Mouse (Mus musculus) adrenal gland, adult 2 months (tissue): ENCODE measurements around the gene Fmo2. TPM values are rescaled to one million over a fixed set of nuclear protein-coding genes. Genes with fewer than 3 reads are reported as not detected.

Experiments
- DNase-seq: peaks from one replicate; pipeline ENCODE4 v3.0.0; 2021
- polyA plus RNA-seq: library from polyadenylated mRNA; depleted of rRNA; stranded (reverse); fragments of >200 nt; gene quantifications from 2 replicates; pipeline ENCODE4 v1.2.3, GENCODE M21; 2012
- total RNA-seq, 2 experiments: library from RNA; stranded (reverse); gene quantifications; 2 replicates each; pipeline ENCODE4 v1.2.3; 2021

Fmo2 gene
- total and polyA plus RNA-seq, 3 experiments: 2.4 to 72.3 (median 45.6) TPM

- peak; percentile 38 for DNase-seq
Observed at GRCm38 (mm10) chr1:162891980-162892451, 6.5 kb downstream of the Fmo2 start.

- DNase-seq: no peak
Observed at GRCm38 (mm10) chr1:162888646-162889045, 9.9 kb downstream of the Fmo2 start.

GRCm38 (mm10) chr1:162887644-162888043 lies 10.9 kb downstream of the Fmo2 start:
- no peak for DNase-seq

DNA sequence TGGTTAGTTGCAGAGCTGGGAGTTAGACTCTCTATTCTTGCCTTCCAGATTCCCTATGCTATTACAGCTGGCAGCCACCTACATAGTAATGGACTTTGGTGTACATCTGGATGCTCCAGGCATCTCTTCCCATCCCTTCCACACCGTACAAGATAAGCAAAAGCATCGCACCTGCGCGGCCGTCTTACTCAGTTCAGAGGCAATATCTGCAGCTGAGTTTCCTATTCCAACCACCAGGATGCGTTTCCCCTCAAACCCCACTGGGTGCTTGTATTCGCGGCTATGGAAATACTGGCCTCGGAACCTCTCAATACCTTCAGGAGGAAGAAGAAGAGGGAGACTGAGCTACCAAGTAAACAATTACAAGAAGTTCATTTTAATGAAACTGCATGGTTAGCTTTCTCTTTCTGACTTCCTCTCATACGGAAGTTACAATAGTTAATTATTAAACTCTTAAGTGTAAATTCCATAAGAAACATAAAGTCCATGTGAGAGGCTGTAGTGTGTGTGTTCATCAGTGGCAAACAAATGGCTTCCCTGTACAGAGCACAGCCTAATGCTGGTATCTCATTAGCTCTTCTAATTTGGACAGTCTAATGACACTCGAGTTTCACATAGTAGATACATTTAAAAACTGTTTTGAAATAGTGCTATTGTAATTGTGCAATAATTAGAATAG lies 12.2 kb downstream of the Fmo2 start:
- no peak for DNase-seq

DNA sequence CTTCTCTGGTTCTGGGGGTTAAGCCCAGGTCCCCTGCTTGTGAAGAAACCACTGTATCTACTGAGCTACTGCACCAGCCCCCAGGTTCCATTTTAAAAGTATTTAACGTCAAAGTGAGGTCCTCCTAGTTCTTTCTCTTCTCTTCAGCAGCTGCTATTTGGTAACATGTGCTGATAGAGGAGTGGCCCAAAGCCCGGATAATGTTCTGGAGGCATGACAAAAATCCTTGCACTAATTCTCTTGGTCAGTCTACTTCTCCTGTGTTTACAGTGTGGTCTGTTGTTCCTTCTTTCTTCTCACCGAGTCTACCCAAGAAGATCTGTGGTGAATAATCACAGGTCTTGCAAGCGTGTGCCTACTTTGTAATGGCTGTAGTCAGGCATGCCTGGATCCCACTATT lies 15.8 kb downstream of the Fmo2 start:
- DNase-seq: no peak

DNA sequence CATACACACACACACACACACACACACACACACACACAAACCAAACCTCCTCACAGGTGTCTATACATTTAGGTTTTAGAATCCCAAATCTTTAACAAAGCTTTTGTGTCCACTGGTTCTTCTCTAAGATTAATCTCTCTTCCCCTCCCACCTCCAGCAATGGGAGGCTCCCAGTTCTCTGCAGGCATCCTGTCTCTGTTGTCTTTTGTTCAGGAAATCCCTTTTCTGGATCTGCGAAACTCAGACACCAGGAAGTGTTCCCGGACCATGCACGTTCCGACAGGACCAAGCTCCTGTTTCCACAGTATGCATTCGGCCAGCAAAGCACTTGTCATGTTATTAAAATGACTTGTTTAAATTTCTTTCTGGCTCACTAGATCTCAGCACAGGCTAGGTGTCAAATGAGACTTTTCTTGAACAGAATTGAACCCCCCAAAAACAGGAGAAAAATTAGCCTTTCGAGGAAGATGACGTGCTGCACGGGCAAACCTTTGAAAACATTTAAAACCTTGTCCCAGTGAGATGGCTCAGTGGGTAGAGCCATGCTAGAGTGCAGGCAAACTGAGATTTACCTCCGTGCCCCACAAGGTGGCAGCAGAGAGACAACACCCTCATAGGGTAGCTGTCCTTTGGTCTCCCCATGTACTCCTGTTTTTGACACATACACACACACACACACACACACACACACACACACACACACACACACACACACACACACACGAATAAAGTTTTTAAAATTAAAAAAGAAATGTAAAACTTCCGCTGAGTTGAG lies 18.7 kb downstream of the Fmo2 start:
- DNase-seq: peak; percentile 68

GRCm38 (mm10) chr1:162875091-162875490 lies 23.4 kb downstream of the Fmo2 start:
- DNase-seq: no peak

GRCm38 (mm10) chr1:162871701-162872311 lies 26.7 kb downstream of the Fmo2 start:
- DNase-seq: peak; percentile 50

DNA sequence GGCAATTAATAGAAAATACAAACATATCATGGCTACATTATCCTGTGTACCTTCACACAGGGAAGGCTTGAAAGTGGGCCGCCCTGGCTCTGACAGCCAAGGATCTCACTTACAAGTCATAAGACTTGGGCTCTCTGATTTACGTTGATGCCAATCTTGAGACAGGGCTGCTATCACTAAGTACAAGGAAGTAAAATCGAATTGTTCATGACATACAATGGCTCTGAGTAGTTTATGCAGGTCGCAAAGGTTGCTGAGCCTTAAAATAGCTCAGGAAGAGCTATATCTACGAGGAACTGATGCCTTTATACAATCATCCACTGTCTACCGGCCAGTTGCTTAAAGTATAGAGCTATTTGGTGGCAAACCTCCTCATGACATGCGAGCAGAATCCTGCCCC lies 27.5 kb downstream of the Fmo2 start:
- DNase-seq: no peak

DNA sequence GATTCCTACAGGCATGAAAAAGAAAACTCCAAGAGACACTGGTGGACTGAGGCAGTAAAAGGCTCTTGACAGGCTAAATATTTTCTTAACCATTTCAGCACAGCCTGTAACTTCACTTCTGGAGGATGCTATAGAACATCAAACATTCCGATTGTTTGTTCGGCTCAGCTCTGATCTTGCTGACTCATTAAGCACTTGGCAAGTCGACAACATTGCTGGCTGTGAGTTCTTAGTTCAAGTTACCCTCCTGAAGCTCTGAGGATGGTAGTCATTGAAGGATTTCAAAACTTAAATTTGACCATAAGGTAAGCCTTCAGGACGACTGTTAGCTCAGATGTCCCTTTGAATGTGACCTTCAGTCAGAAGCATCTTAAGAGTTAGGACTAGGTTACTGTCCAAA lies 31.1 kb downstream of the Fmo2 start:
- no peak for DNase-seq

DNA sequence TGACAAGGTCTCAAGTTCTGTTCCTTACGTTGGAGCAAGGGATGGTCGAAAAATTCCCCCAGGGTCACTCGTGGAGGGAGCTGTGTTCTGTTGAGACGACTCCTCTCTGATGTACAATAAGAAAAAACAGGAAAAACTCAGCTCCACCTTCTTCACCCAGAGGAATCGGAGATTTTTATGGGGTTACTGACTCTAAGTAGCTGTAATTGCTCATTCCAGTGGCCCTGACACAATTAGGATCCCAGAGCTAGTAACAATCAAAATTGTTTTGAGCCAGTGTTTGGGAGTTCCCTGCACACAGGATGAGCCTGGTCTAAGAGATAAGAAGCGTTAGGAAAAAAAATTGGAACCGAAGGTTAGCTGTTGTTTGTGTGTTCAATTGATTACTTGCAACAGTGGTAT lies 32.2 kb downstream of the Fmo2 start, which contains the start of gene Fmo1:
Gene Fmo1, minus strand, starts transcription at position 331 of the 402 bp plus-strand sequence.
- peak; percentile 59 for DNase-seq

DNA sequence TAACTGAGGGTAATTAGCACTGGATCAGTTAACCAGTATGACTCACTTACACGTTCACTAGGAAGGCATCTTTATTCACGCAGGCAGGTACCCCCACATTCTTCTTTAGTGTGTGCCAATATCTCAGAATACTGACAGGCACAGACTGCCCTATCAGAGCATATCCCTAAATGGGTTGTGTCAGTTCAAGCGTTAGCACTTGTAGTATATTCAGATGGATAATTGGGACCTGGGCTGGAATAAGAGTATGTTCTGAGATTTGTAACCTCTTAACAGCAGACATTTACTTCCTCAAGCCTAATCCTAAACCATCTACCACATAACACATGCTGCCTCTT lies 33.1 kb downstream of the Fmo2 start:
- no peak for DNase-seq

- DNase-seq: peak; percentile 58
Observed at GRCm38 (mm10) chr1:162864816-162865492, 33.6 kb downstream of the Fmo2 start.

GRCm38 (mm10) chr1:162864279-162864678 lies 34.2 kb downstream of the Fmo2 start:
- DNase-seq: no peak

DNA sequence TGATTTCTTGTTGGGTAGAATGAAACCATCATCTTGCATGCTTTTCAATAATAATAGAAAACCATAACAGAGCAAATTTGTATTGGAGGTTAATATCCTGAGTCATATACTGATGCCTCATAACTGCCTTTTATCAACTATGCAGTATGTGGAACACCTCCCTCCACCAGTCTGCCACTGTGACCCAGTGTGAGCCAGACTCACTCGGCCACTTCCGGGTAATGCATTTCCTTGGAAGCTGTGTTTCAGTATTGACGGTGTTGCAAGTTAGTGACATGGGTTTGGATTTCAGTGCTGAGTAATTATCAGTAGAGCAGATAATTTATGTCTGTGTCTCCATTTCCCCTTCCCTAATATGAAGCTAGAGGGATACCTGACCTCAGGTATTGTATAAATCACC lies 34.9 kb downstream of the Fmo2 start:
- DNase-seq: peak; percentile 56

GRCm38 (mm10) chr1:162862328-162862727 lies 36.2 kb downstream of the Fmo2 start:
- DNase-seq: no peak

- DNase-seq: peak; percentile 56
Observed at GRCm38 (mm10) chr1:162859996-162860605, 38.4 kb downstream of the Fmo2 start.

DNA sequence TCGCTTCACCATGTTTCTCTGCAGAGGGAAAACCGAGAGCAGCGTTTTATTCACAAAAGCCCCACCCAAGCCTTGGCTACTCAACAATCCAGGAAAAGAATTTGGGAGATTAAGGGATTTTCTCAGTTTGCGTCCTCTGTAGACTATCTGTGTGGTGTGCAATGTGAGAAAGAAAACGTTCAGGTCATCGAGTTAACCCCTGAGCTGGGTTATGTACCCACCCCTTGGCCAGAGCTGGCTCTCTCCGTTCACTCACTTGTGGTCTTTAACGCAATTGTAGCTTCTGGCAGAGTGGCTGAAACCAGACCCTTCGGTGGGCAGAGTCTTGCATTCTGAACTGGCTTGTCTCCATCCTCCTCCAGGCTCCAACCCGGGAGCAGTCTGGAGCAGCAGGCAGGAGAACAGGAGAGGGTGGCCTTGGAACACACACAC lies 39.0 kb downstream of the Fmo2 start:
- DNase-seq: no peak

DNA sequence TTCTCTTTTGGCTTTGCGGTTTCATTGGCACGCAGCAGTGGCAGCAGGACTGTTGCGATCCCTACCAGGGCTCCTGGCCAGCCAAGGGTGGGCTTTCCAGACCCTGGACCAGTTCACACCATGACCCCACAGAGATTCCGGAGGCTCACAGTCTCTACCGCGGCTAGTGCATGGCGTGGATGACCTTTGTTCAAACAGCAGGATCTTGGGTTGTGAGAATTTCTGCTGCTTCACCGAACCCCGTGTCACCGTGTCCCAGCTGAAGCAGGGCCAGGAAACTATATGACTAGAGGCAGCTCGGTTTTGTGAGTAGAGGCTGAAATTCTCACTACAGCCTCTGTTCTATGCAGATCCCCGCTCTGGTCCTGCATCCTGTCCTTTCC lies 39.8 kb downstream of the Fmo2 start:
- DNase-seq: no peak

DNA sequence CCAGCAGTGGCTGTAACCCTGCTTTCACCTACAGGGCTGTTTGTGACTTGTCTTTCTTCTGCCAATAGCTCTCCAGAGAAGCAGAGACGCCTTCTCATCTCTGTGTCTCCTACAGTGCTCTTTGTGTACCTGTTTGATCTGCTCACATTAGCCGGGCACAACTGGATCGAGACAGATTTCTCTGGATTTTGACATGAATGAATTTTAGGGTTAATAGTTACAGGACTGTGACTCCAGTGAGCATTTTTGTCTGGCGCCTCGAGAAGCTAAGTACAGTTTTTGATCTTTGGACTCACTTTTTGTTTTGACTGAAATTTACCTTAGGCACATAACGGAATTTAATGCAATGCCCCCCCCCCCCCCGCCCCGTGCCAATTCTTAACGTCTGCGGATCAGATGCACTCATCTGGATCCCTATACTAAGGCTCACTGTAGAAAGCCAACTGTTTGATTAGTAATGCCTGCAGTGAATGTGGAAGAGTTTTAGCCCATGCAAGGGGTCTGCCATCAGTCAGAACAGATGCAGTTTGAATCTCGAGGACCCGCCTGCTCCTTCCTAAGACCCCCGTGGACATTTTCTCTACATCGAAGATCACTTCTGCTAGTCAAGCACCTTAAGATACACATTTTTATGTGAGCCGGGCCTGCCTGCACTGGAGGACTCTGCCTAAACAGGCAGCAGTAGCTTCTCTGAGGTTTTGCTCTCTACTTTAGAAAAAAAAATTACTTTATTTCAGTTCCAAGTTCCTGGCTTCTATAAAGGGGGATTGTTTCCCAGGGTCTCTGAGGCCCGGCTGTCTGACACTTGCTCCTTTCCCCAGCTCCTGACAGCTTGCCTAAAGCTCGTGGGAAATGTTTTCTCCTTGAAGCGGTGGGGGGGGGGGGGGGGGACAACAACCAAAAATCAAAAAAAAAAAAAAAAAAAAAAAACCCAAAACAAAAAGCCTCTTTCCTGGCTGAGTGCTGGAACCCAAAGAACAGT lies 40.5 kb downstream of the Fmo2 start:
- DNase-seq: no peak
